Mouse (Mus musculus) spleen, postnatal 0 days (tissue): ENCODE data around the gene Arrdc3. TPM values are rescaled to one million over a fixed set of nuclear protein-coding genes. Genes with fewer than 3 reads are reported as not detected.

Experiments
- polyA plus RNA-seq: library from polyadenylated mRNA; unstranded; fragments of >200 nt; fragmentation: Nextera tagmentation; extraction: Ambion mirVana; gene quantifications from 2 replicates; pipeline ENCODE4 v1.2.1, GENCODE M21; 2015

The Arrdc3 gene
- 22.3 and 24.4 TPM in 2 replicates for polyA plus RNA-seq

GRCm38 (mm10) chr13:80883190-80883589, at the start of gene Arrdc3:
Gene Arrdc3, plus strand, starts transcription at chr13:80883384.

